Mouse (Mus musculus) heart, adult 8-10 months (tissue): ENCODE measurements around the gene Arhgef38. TPM values are rescaled to one million over a fixed set of nuclear protein-coding genes. Genes with fewer than 3 reads are reported as not detected.
A peak's percentile ranks its signal among the peaks of the same experiment; 100 is the strongest.

Experiments used
- DNase-seq: peaks from one replicate; pipeline ENCODE4 v3.0.0; 2022; ENCODE audit warnings: low spot score
- total RNA-seq, 4 experiments: library from RNA; stranded (reverse); gene quantifications; 2 replicates each; pipeline ENCODE4 v1.2.4; 2022

The Arhgef38 gene
- total RNA-seq, 4 experiments from 2014 or later = 0.46 TPM; not detected in 3

- peak; percentile 18 for DNase-seq
Measured at GRCm38 (mm10) chr3:133092274-133092853, 142.4 kb downstream of the Arhgef38 start.

DNA sequence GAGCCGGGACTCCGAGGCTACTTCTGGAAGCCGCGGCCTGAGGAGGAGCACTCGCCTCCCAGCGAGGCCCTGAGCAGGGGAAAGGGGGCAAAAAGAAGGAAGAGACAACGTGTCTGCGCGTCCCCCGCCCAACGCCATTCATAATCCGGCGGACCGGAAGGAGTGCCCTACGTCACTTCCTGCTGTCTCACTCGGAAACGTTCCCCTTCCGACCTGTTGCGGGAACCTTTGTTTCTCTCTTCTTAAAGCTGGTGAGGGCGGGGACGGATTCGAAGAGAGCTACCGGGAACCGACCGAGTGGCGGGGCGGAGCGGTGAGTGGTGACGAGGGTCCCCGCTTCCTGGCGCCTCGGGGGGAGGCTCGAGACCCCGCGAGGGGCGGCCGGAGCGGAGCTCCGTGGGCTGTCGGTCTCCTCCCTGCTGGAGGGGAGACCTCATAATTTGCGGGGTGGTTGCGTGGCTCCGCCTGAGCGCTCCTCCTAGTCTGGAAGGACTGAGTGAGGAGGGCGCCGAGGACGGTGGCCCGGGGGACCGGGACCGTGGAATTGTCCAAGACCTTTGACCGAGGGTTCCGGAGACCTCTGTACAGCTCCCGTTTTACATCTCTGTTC is 143.0 kb downstream of the Arhgef38 start, which contains the start of the genes Ints12 and Gstcd:
Gene Ints12 (plus strand): TSS at position 177 of the 610 bp plus-strand sequence.
Gene Gstcd (minus strand): TSS at position 370 of the 610 bp plus-strand sequence.
- peak; percentile 90 for DNase-seq

DNA sequence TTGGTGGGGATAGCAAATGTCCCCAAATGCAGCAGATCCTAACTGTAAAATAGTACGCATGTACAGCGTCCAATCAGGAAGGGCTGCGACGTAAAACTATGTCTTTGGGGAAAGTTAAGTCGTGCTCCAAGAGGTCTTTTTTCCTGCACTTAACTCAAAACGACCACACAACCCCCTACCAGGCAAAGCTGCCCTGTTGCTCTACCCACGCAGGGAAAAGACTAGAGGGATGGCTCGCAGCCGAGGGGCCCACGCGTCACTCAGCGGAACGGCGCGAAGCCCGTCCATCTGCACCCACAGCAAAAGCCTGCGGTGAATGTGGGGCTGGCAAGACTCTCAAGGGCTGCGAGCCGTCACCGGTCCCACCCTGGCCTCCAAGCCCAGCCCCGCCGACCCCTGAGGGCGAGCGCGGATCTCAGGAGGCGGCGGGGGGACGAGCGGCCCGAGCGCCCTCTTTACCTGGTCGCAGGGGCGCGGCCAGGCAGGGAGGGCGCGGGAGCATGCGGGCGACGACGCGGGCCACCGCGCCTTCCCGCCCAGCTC is 143.6 kb downstream of the Arhgef38 start:
- no peak for DNase-seq

GRCm38 (mm10) chr3:133090247-133091120 is 144.3 kb downstream of the Arhgef38 start:
- no peak for DNase-seq

DNA sequence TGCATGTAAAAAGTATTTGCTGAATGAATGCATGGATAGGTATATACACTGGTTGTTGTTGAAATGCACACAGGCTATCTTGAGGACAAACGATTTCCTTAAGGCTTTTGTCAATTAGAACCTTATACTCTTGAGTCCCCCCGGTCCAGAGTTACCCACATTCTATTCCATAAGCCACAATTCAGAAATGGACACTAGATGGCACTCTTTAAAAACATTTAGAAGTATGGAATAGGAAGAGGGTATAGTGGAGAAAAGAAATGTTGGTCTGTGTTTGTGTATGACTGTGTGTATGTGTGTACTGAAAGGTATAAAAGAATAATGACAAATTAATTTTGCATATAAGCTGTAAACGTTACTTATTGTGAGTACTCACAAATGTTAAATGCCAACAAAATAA is 148.9 kb downstream of the Arhgef38 start:
- DNase-seq = peak; percentile 26

DNA sequence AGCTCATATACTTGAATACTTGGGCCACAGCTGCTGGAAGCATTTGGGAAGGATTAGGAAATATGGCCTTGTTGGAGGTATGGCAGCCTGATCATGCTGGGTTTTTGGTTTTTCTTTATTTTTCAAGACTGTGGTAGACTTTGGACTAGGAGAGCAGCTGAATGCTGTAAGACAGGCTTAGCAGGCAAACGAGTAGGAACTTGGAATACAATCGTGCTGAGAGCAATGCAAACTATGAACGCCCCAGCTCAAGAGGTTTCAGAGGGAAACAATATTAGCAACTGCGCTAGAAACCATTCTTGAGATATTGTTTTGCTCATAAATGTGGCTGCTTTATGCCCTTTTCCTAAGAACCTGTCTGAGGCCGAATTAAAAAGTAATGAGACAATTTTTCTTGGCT is 152.0 kb downstream of the Arhgef38 start:
- DNase-seq = no peak

- DNase-seq = no peak
Measured at GRCm38 (mm10) chr3:133075560-133075959, 159.2 kb downstream of the Arhgef38 start.

Other genes with a start within 250 kb of the Arhgef38 start
- gene Ints12, start 143.1 kb downstream of the Arhgef38 start, total RNA-seq = 1 to 10 TPM; 7.8 to 8.7 (median 8.4) TPM
- gene Gstcd, start 142.9 kb downstream of the Arhgef38 start, total RNA-seq = 1 to 10 TPM; 2.8 to 3.5 (median 3.2) TPM
- gene Ppa2, start 75.2 kb upstream of the Arhgef38 start, total RNA-seq = 100 to 1,000 TPM; 145 to 164 (median 149) TPM